Mouse (Mus musculus): ENCODE results near the gene Cry2. TPM values are rescaled to one million over a fixed set of nuclear protein-coding genes. Genes with fewer than 3 reads are reported as not detected.

Gene Cry2
- polyA plus RNA-seq, 1 experiment from 2014 or later: 25.5 TPM

- 84% methylated on average over 2 of the region's 2 CpGs for WGBS
- Histone ChIP-seq H3K27me3 (ENCODE audit: control insufficient read depth, insufficient read depth, low read length) (no peaks in the 10 kb centered on the region), H3K36me3 (ENCODE audit: control insufficient read depth, insufficient read depth, low read length) (no peaks in the 10 kb centered on the region), H3K9ac (ENCODE audit: low read length) (no peak overlapping the region), H3K4me3 (ENCODE audit: low read depth, low read length) (no peak overlapping the region), H3K4me1 (replicated peaks; ENCODE audit: control insufficient read depth, insufficient read depth, low read length) (peaks cover 18% of the 10 kb centered on the region), H3K9me3 (ENCODE audit: control insufficient read depth, low read length) (no peaks in the 10 kb centered on the region), H3K27ac (ENCODE audit: low read depth, low read length) (no peak overlapping the region), H3K4me2 (ENCODE audit: low read depth, low read length, severe bottlenecking) (no peak overlapping the region)
- DNase-seq (ENCODE audit: low spot score) (no peak), ATAC-seq (replicated peaks; ENCODE audit: low FRiP score) (no peak)
Measured at GRCm38 (mm10) chr2:92430089-92430488, 3.8 kb downstream of the Cry2 start.

DNA sequence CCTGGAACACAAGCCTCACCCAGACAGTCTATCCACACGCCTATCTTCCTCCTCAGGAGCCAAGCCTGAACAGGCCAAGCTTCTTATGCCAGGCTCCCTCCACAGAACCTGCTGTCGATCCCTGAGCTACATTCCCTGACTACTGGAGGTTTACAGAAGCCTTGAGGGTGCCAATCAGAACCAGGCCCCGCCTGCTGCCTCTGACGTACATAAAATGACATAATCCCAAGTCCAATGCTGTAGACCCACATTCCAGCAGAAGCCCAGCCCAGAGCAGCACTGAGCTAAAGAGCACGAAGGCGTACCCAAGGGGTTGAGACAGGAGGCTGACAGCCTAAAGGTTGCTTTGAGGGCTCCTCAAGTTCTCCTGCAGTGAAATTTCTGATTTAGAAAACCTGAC is 6.0 kb downstream of the Cry2 start:
- Histone ChIP-seq H3K4me2 (ENCODE audit: low read depth, low read length, severe bottlenecking) (no peak overlapping the region), H3K9me3 (ENCODE audit: control insufficient read depth, low read length) (no peaks in the 10 kb centered on the region), H3K27me3 (ENCODE audit: control insufficient read depth, insufficient read depth, low read length) (no peaks in the 10 kb centered on the region), H3K9ac (ENCODE audit: low read length) (no peak overlapping the region), H3K27ac (ENCODE audit: low read depth, low read length) (no peak overlapping the region), H3K4me3 (ENCODE audit: low read depth, low read length) (no peak overlapping the region), H3K36me3 (ENCODE audit: control insufficient read depth, insufficient read depth, low read length) (no peaks in the 10 kb centered on the region), H3K4me1 (replicated peaks; ENCODE audit: control insufficient read depth, insufficient read depth, low read length) (peaks cover 26% of the 10 kb centered on the region)
- DNase-seq (ENCODE audit: low spot score) (no peak), ATAC-seq (replicated peaks; ENCODE audit: low FRiP score) (no peak)
- WGBS: 66% methylated on average over 6 of the region's 6 CpGs

DNA sequence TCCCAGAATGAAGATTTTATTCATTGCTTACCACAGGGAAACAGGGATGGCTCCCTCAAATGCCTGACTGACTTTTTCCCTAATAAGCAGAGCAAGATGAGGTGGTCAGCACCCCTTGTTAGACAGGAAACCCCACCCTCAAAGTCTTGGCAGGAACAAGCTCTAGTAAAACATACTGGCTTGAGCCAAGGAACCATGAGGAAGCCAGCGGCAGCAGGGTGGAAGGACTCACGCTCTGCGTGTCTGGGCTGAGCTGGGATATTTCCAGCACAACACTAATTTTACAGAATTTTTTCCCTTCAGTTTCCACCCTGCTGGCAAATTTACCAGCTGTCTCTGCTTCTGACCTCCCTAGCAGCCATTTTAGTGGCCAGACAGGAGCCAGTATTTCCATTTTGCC is 7.4 kb downstream of the Cry2 start:
- Histone ChIP-seq H3K4me2 (ENCODE audit: low read depth, low read length, severe bottlenecking) (no peak overlapping the region), H3K9ac (ENCODE audit: low read length) (no peak overlapping the region), H3K27me3 (ENCODE audit: control insufficient read depth, insufficient read depth, low read length) (no peaks in the 10 kb centered on the region), H3K4me1 (replicated peaks; ENCODE audit: control insufficient read depth, insufficient read depth, low read length) (peaks cover 19% of the 10 kb centered on the region), H3K4me3 (ENCODE audit: low read depth, low read length) (no peak overlapping the region), H3K36me3 (ENCODE audit: control insufficient read depth, insufficient read depth, low read length) (peaks cover 5% of the 10 kb centered on the region; the same call in 1 of the 2 replicates), H3K9me3 (ENCODE audit: control insufficient read depth, low read length) (no peaks in the 10 kb centered on the region), H3K27ac (ENCODE audit: low read depth, low read length) (no peak overlapping the region)
- DNase-seq (ENCODE audit: low spot score): no peak
- no peak for ATAC-seq (replicated peaks; ENCODE audit: low FRiP score)
- 86% methylated on average over 3 of the region's 3 CpGs for WGBS

DNA sequence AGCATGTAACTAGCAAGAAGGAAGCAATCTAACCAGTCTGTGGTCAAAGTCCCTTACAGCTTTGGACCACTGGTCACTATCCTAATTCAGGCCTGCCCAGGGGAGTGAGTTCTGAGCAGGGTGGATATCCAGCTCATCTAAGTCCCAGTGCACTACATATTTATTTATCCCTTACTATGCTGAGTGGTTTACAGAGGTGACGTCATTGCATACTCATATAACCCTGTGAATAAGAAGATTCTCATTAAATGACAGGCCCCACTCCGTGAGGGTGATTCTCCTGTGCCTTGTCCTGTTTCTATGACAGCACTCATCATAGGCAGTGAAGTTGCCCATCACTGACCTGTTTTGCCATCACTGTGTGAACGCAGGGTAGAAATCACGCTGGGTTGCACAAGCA is 8.5 kb downstream of the Cry2 start:
- Histone ChIP-seq H3K27ac (ENCODE audit: low read depth, low read length) (peak overlapping the region; percentile 89), H3K4me2 (ENCODE audit: low read depth, low read length, severe bottlenecking) (0 out of 2 replicates have a peak overlapping the region, but pooled peaks have one; percentile 15), H3K9ac (ENCODE audit: low read length) (no peak overlapping the region), H3K27me3 (ENCODE audit: control insufficient read depth, insufficient read depth, low read length) (no peaks in the 10 kb centered on the region), H3K4me1 (replicated peaks; ENCODE audit: control insufficient read depth, insufficient read depth, low read length) (peaks cover 16% of the 10 kb centered on the region), H3K9me3 (ENCODE audit: control insufficient read depth, low read length) (no peaks in the 10 kb centered on the region), H3K36me3 (ENCODE audit: control insufficient read depth, insufficient read depth, low read length) (peaks cover 5% of the 10 kb centered on the region; the same call in 1 of the 2 replicates), H3K4me3 (ENCODE audit: low read depth, low read length) (no peak overlapping the region)
- WGBS: 82% methylated on average over 4 of the region's 4 CpGs
- ATAC-seq (replicated peaks; ENCODE audit: low FRiP score) (no peak; the same call in 1 of the 2 replicates), DNase-seq (ENCODE audit: low spot score) (no peak)

DNA sequence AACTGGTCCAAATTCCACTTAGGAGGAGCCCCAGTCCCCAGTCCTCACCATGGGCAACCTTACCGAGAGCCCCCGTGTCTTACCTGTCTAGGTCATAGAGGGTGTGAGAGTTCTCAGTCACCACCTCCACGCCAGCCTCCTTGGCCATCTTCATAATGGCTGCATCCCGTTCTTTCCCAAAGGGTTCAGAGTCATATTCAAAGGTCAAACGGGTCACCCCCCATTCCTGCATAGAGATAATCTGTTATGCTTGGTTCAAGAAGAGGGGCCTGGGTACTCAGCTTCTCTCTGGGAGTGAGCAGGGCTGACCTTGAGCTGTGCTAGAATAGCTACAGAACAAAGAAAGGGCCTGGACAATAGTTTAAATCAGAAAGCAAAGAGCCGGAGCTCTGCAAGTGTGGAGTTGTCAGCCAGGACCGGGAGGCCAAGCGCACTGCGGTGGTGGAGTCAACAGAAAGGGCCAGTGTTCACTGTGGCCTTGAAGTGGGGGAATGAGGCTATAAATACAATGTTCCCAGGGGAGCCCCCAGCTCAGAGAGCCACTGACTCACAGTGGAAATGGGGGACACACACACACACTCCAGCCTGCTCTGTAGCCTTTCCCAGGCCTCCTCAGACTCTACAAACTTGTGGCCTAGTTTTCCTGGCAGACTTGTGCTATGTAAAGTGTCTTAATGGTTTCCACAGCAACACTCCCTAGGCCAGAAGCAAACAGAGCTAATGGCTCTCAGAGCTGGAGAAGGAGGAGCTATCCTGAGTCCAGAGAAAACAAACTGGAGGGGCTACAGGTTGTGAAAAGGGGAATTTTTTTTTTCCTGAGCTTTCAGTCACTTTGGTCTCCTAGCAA is 9.2 kb downstream of the Cry2 start:
- 56% methylated on average over 9 of the region's 9 CpGs for WGBS
- H3K27me3 ChIP-seq (ENCODE audit: control insufficient read depth, insufficient read depth, low read length): no peaks in the 10 kb centered on the region
- peak overlapping the region; percentile 15; the same call in 1 of the 2 replicates for H3K4me2 ChIP-seq (ENCODE audit: low read depth, low read length, severe bottlenecking)
- ATAC-seq (replicated peaks; ENCODE audit: low FRiP score) (peak; percentile 73), DNase-seq (ENCODE audit: low spot score) (no peak)
- peaks cover 5% of the 10 kb centered on the region; the same call in 1 of the 2 replicates for H3K36me3 ChIP-seq (ENCODE audit: control insufficient read depth, insufficient read depth, low read length)
- H3K4me3 ChIP-seq (ENCODE audit: low read depth, low read length): no peak overlapping the region
- no peaks in the 10 kb centered on the region for H3K9me3 ChIP-seq (ENCODE audit: control insufficient read depth, low read length)
- H3K27ac ChIP-seq (ENCODE audit: low read depth, low read length): peak overlapping the region; percentile 89
- peak overlapping the region; percentile 20; the same call in 1 of the 2 replicates for H3K9ac ChIP-seq (ENCODE audit: low read length)
- H3K4me1 ChIP-seq (replicated peaks; ENCODE audit: control insufficient read depth, insufficient read depth, low read length): peaks cover 16% of the 10 kb centered on the region

DNA sequence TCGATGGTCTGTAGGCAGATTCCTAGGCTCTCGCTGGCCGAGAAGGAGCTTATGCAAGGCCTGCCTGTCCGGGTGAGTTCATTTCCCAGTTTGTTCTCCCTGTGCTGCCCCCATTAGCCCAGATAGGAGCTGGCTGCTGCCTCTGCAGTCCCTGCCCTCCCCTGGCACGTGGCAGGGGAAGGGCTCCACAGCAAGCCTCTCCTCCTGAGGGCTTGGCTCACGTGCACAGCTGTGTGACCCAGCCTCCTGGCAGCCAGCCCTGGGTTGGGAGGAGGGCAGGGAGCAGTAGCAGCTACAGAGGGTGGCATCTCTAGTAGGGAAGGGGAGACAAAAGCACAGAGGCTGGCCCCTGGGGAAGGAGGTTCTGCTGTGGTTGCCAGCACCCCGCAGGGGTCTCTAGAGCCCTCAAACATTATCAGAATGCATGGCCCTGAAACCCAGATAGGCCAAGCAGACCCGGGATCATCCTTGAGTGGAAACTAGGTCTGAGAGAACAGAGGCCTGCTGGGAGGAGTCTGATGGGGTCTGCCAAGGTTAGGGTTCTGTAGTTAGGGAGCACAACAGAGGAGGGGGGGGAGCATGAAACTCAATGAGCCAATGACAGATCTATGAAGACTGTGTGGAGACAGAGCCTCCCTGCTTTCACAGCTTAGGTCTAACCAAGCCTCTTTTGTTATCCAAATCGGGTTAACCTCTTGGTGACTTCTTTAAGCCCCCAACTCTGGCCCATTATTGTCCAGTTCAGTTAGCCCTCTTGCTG is 10.0 kb downstream of the Cry2 start:
- ATAC-seq (replicated peaks; ENCODE audit: low FRiP score) (no peak), DNase-seq (ENCODE audit: low spot score) (no peak)
- no peaks in the 10 kb centered on the region for H3K9me3 ChIP-seq (ENCODE audit: control insufficient read depth, low read length)
- H3K27me3 ChIP-seq (ENCODE audit: control insufficient read depth, insufficient read depth, low read length): no peaks in the 10 kb centered on the region
- 84% methylated on average over 9 of the region's 9 CpGs for WGBS
- H3K4me2 ChIP-seq (ENCODE audit: low read depth, low read length, severe bottlenecking): no peak overlapping the region
- H3K4me3 ChIP-seq (ENCODE audit: low read depth, low read length): no peak overlapping the region
- H3K36me3 ChIP-seq (ENCODE audit: control insufficient read depth, insufficient read depth, low read length): peaks cover 5% of the 10 kb centered on the region; the same call in 1 of the 2 replicates
- peak overlapping the region; percentile 89 for H3K27ac ChIP-seq (ENCODE audit: low read depth, low read length)
- H3K9ac ChIP-seq (ENCODE audit: low read length): no peak overlapping the region; the same call in 1 of the 2 replicates
- peaks cover 16% of the 10 kb centered on the region for H3K4me1 ChIP-seq (replicated peaks; ENCODE audit: control insufficient read depth, insufficient read depth, low read length)

- DNase-seq (ENCODE audit: low spot score) (no peak), ATAC-seq (replicated peaks; ENCODE audit: low FRiP score) (no peak)
- Histone ChIP-seq H3K4me2 (ENCODE audit: low read depth, low read length, severe bottlenecking) (no peak overlapping the region), H3K9ac (ENCODE audit: low read length) (no peak overlapping the region), H3K4me3 (ENCODE audit: low read depth, low read length) (no peak overlapping the region), H3K9me3 (ENCODE audit: control insufficient read depth, low read length) (no peaks in the 10 kb centered on the region), H3K27me3 (ENCODE audit: control insufficient read depth, insufficient read depth, low read length) (no peaks in the 10 kb centered on the region), H3K4me1 (replicated peaks; ENCODE audit: control insufficient read depth, insufficient read depth, low read length) (peaks cover 16% of the 10 kb centered on the region), H3K27ac (ENCODE audit: low read depth, low read length) (no peak overlapping the region), H3K36me3 (ENCODE audit: control insufficient read depth, insufficient read depth, low read length) (peaks cover 5% of the 10 kb centered on the region; the same call in 1 of the 2 replicates)
- WGBS: 91% methylated on average over 9 of the region's 9 CpGs
Measured at GRCm38 (mm10) chr2:92423156-92423555, 10.7 kb downstream of the Cry2 start.

DNA sequence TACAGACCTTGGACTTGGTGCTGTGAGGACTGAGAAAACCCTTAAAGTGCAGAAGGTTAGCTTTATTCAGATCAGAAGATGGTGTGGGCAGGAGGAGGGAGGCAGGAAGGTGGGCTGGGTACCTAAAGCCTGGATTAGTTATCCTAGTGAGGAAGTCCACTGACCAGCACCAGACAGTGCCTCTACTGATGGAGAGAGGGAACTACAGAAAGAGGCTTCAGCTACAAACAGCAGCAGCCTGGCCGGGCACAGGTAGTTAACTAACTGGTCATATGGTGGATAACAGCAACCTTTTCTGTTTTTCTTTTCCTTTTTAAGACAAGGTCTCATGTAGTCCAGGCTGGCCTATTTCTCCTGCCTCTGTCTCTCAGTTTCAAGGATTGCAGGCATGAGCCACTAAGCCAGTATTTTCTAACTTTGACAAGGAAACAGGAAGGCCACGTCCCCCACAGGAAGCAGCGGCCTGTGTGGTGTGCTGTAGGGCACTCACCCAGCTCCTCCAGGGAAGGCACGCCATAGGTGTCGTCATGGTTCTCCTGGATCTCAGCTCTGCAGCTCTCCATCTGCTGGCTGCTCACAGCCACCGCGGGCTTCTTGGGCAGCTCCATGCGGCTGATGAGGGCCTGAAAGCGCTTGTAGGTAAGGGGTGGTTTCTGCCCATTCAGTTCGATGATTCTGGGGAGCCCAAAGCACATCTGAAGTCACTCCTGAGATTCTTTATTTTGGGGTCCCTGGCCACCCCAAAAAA is 11.3 kb downstream of the Cry2 start:
- Histone ChIP-seq H3K27me3 (ENCODE audit: control insufficient read depth, insufficient read depth, low read length) (no peaks in the 10 kb centered on the region), H3K36me3 (ENCODE audit: control insufficient read depth, insufficient read depth, low read length) (peaks cover 5% of the 10 kb centered on the region; the same call in 1 of the 2 replicates), H3K9me3 (ENCODE audit: control insufficient read depth, low read length) (no peaks in the 10 kb centered on the region), H3K4me2 (ENCODE audit: low read depth, low read length, severe bottlenecking) (no peak overlapping the region), H3K9ac (ENCODE audit: low read length) (no peak overlapping the region), H3K27ac (ENCODE audit: low read depth, low read length) (no peak overlapping the region), H3K4me3 (ENCODE audit: low read depth, low read length) (no peak overlapping the region), H3K4me1 (replicated peaks; ENCODE audit: control insufficient read depth, insufficient read depth, low read length) (peaks cover 16% of the 10 kb centered on the region)
- no peak for ATAC-seq (replicated peaks; ENCODE audit: low FRiP score)
- no peak for DNase-seq (ENCODE audit: low spot score)
- 80% methylated on average over 10 of the region's 10 CpGs for WGBS
